Mouse (Mus musculus) ovary, postnatal 14 days (tissue): Measurements from ENCODE around the gene Wif1.
A peak's percentile ranks its signal among the peaks of the same experiment; 100 is the strongest.

Experiments
- DNase-seq: peaks from one replicate; pipeline ENCODE4 v3.0.0; 2022; ENCODE audit warnings: low spot score

Wif1 gene

GRCm38 (mm10) chr10:121033826-121034568, at the start of gene Wif1:
TSS of gene Wif1 (plus strand) at chr10:121033960.
- peak; percentile 66 for DNase-seq

GRCm38 (mm10) chr10:121002135-121002534, 31.6 kb upstream of the Wif1 start:
- DNase-seq = no peak

GRCm38 (mm10) chr10:121011496-121011895, 22.3 kb upstream of the Wif1 start:
- DNase-seq = no peak

GRCm38 (mm10) chr10:121016291-121016690, 17.5 kb upstream of the Wif1 start:
- DNase-seq = no peak

GRCm38 (mm10) chr10:121016711-121017503, 16.9 kb upstream of the Wif1 start:
- no peak for DNase-seq

- no peak for DNase-seq
Observed at GRCm38 (mm10) chr10:121022951-121023350, 10.8 kb upstream of the Wif1 start.

GRCm38 (mm10) chr10:121031802-121032201, 2.0 kb upstream of the Wif1 start:
- peak; percentile 25 for DNase-seq

GRCm38 (mm10) chr10:121033128-121033791, 500 bp upstream of the Wif1 start:
- DNase-seq = peak; percentile 41

- DNase-seq = no peak
Observed at GRCm38 (mm10) chr10:121034569-121034947, 798 bp downstream of the Wif1 start.

GRCm38 (mm10) chr10:121038556-121039284, 5.0 kb downstream of the Wif1 start:
- DNase-seq = no peak

- no peak for DNase-seq
Observed at GRCm38 (mm10) chr10:121040911-121041310, 7.2 kb downstream of the Wif1 start.

- no peak for DNase-seq
Observed at GRCm38 (mm10) chr10:121047440-121047839, 13.7 kb downstream of the Wif1 start.

GRCm38 (mm10) chr10:121052076-121052475, 18.3 kb downstream of the Wif1 start:
- DNase-seq = no peak

GRCm38 (mm10) chr10:121055452-121056188, 21.9 kb downstream of the Wif1 start:
- peak; percentile 60 for DNase-seq

GRCm38 (mm10) chr10:121056823-121057222, 23.1 kb downstream of the Wif1 start:
- no peak for DNase-seq

- no peak for DNase-seq
Observed at GRCm38 (mm10) chr10:121059043-121060003, 25.6 kb downstream of the Wif1 start.

- no peak for DNase-seq
Observed at GRCm38 (mm10) chr10:121061336-121061835, 27.6 kb downstream of the Wif1 start.

GRCm38 (mm10) chr10:121062704-121063103, 28.9 kb downstream of the Wif1 start:
- DNase-seq = no peak

GRCm38 (mm10) chr10:121067416-121067951, 33.7 kb downstream of the Wif1 start:
- no peak for DNase-seq

- no peak for DNase-seq
Observed at GRCm38 (mm10) chr10:121068003-121068402, 34.2 kb downstream of the Wif1 start.
